Mouse (Mus musculus): Measurements from ENCODE around the gene Npas2.

DNA sequence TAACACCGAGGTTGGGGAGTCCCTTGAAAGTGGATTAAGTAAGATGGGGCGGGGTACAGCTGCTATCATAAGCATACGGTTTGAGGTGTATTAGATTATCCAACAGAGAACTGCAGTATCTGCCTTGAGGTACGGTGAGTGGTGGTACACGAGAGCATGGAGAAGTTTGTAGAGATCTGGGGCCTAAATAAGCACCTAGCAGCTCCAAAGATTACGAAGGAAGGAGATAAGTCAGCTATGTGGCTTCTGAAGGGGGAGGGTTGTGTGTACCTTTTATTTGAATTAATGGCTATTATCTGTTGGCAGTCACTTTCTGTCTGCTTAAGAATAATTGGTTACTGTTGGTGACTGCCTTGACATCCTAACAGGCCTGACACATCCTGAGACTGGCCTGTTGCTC, 176.9 kb downstream of the Npas2 start:
- TF ChIP-seq CTCF (IDR thresholded peaks at IDR 0.05; ENCODE audit: extremely low read depth, insufficient read depth, insufficient read length, insufficient replicate concordance) (no peak), POLR2A (IDR thresholded peaks at IDR 0.05; ENCODE audit: low read depth, low read length) (no peak)

Measured in spleen, adult 2 months (tissue).